ENCODE assay signal across 11 mouse cellular contexts in genomic region chr7:112426811-112427210, GRCm38 (mm10). TPM values are rescaled to one million over a fixed set of nuclear protein-coding genes. Genes with fewer than 3 reads are reported as not detected.
DNase-seq lines count a peak whose midpoint lies in the region; ATAC-seq and TF ChIP-seq lines count a peak whose summit lies in the region.
"Had no signal": no experiment of that assay in that cellular context is flagged by ENCODE, and none has a peak within 500 bp of the region (broad histone marks: within the 10 kb centered on the region; RNA-seq: fewer than 3 reads in every experiment).

No protein-coding gene starts in this region.

- no peak for TF ChIP-seq POLR2A in heart, adult 2 months (IDR thresholded peaks at IDR 0.05; ENCODE audit: insufficient read depth, low read depth, low read length)

- peak overlapping the region; percentile 86 for H3K4me2 ChIP-seq in lung, embryonic 15.5 days
- peak overlapping the region; percentile 94 for H3K4me2 ChIP-seq in hindbrain, embryonic 13.5 days
- H3K4me2 ChIP-seq in neural tube, embryonic 14.5 days (ENCODE audit: low read depth, low read length), result peak overlapping the region; percentile 89; the same call in 1 of the 2 replicates

- no peaks in the 10 kb centered on the region for H3K36me3 ChIP-seq in heart, adult 2 months (ENCODE audit: control insufficient read depth, insufficient read depth, low read length)
- H3K36me3 ChIP-seq in lung, embryonic 15.5 days, result no peaks in the 10 kb centered on the region
- no peaks in the 10 kb centered on the region for H3K36me3 ChIP-seq in hindbrain, embryonic 13.5 days
- no peaks in the 10 kb centered on the region for H3K36me3 ChIP-seq in neural tube, embryonic 14.5 days (ENCODE audit: control insufficient read depth, insufficient read depth, low read length)

- no peaks in the 10 kb centered on the region for H3K27me3 ChIP-seq in heart, adult 2 months (ENCODE audit: control insufficient read depth, insufficient read depth, low read length)
- H3K27me3 ChIP-seq in lung, embryonic 15.5 days, result no peaks in the 10 kb centered on the region
- H3K27me3 ChIP-seq in hindbrain, embryonic 13.5 days, result peaks cover 23% of the 10 kb centered on the region; the same call in 1 of the 2 replicates
- no peaks in the 10 kb centered on the region for H3K27me3 ChIP-seq in neural tube, embryonic 14.5 days (ENCODE audit: control insufficient read depth, insufficient read depth, low read length)

- H3K27ac ChIP-seq in heart, adult 2 months, result peak overlapping the region; percentile 99
- peak overlapping the region; percentile 98 for H3K27ac ChIP-seq in lung, embryonic 15.5 days
- H3K27ac ChIP-seq in hindbrain, embryonic 13.5 days, result no peak overlapping the region
- no peak overlapping the region for H3K27ac ChIP-seq in neural tube, embryonic 14.5 days (ENCODE audit: low read depth, low read length)

- H3K9ac ChIP-seq in heart, adult 2 months (ENCODE audit: low read depth, low read length), result no peak overlapping the region
- peak overlapping the region; percentile 97 for H3K9ac ChIP-seq in lung, embryonic 15.5 days
- H3K9ac ChIP-seq in hindbrain, embryonic 13.5 days, result no peak overlapping the region
- H3K9ac ChIP-seq in neural tube, embryonic 14.5 days (replicated peaks; ENCODE audit: low read depth, low read length), result no peak overlapping the region

- no peak for TF ChIP-seq EP300 in heart, adult 2 months (IDR thresholded peaks at IDR 0.05; ENCODE audit: insufficient read depth, low read depth, low read length)

- TF ChIP-seq CTCF in heart, adult 2 months (IDR thresholded peaks at IDR 0.05), result no peak

- H3K4me3 ChIP-seq in heart, adult 2 months, result no peak overlapping the region
- no peak overlapping the region; the same call in 1 of the 2 replicates for H3K4me3 ChIP-seq in lung, embryonic 15.5 days
- no peak overlapping the region for H3K4me3 ChIP-seq in hindbrain, embryonic 13.5 days
- no peak overlapping the region for H3K4me3 ChIP-seq in neural tube, embryonic 14.5 days (ENCODE audit: low read depth, low read length)

- peaks cover 2% of the 10 kb centered on the region for H3K79me2 ChIP-seq in heart, adult 2 months (replicated peaks; ENCODE audit: control insufficient read depth, insufficient read depth, low read length)

- intact Hi-C loops in heart, adult 2 months (cut with DNase I), result loop anchor here (5.0 kb wide), 1 partner anchor 40 kb away; no protein-coding TSS in a partner anchor

- no peak for ATAC-seq in lung, embryonic 15.5 days (ENCODE audit: borderline replicate concordance, extremely low read depth, low FRiP score, low TSS enrichment)
- ATAC-seq in hindbrain, embryonic 13.5 days (ENCODE audit: low FRiP score), result no peak
- no peak for ATAC-seq in neural tube, embryonic 14.5 days (ENCODE audit: low read depth)
- ATAC-seq: activated CD4-positive, CD25-positive, alpha-beta regulatory T cell, adult 4 months; CD4-positive, CD25-positive, alpha-beta regulatory T cell, adult 4 months had no signal

- no peak for DNase-seq in heart, adult 2 months
- DNase-seq in heart, adult 9 months (ENCODE audit: low spot score in 2 of 2), result no peak
- no peak for DNase-seq in lung, adult 18-20 months
- DNase-seq in adrenal gland, postnatal 25 days, result no peak
- DNase-seq in gastrocnemius, adult 18-20 months (ENCODE audit: low spot score), result no peak
- DNase-seq: cerebellum, adult 18-20 months had no signal

- 38% methylated on average over 5 of the region's 5 CpGs for WGBS in heart, adult 2 months
- WGBS in lung, embryonic 15.5 days, result 36% methylated on average over 5 of the region's 5 CpGs
- WGBS in hindbrain, embryonic 13.5 days, result 71% methylated on average over 5 of the region's 5 CpGs
- 59% methylated on average over 5 of the region's 5 CpGs for WGBS in neural tube, embryonic 14.5 days

- peaks cover 5% of the 10 kb centered on the region for H3K4me1 ChIP-seq in heart, adult 2 months (ENCODE audit: control insufficient read depth, insufficient read depth, low read length)
- peaks cover 23% of the 10 kb centered on the region for H3K4me1 ChIP-seq in lung, embryonic 15.5 days
- H3K4me1 ChIP-seq in hindbrain, embryonic 13.5 days (replicated peaks), result peaks cover 18% of the 10 kb centered on the region
- H3K4me1 ChIP-seq in neural tube, embryonic 14.5 days (ENCODE audit: control insufficient read depth, insufficient read depth, low read length), result no peaks in the 10 kb centered on the region

- no peaks in the 10 kb centered on the region for H3K9me3 ChIP-seq in lung, embryonic 15.5 days
- H3K9me3 ChIP-seq in hindbrain, embryonic 13.5 days, result no peaks in the 10 kb centered on the region
- H3K9me3 ChIP-seq in neural tube, embryonic 14.5 days (ENCODE audit: control insufficient read depth, low read length), result no peaks in the 10 kb centered on the region

RNA-seq across cellular contexts. Expression of gene Parva, which starts 0.5 kb away (rescaled TPM):
- 10 to 100 TPM; 44.3 to 45.5 TPM for total RNA-seq in heart, adult 2 months (2021)
- polyA plus RNA-seq in heart, adult 2 months (2012; rRNA removed), result 30.7 and 43.5 TPM in 2 replicates
- 109 TPM in 2 replicates for polyA plus RNA-seq in lung, embryonic 15.5 days (2015; fragmentation: Nextera tagmentation; extraction: Ambion mirVana)
- 30.8 and 31.0 TPM in 2 replicates for polyA plus RNA-seq in hindbrain, embryonic 13.5 days (2015; fragmentation: Nextera tagmentation; extraction: Ambion mirVana)
- 18.4 and 29.9 TPM in 2 replicates for polyA plus RNA-seq in neural tube, embryonic 14.5 days (2014; fragmentation: Nextera tagmentation; extraction: Ambion mirVana)
- total RNA-seq in adrenal gland, postnatal 25 days (2021), result 89.8 and 98.3 TPM in 2 replicates
- 10 to 100 TPM; 10.1 to 13.3 TPM for total RNA-seq in gastrocnemius, adult 18-20 months (2021)
- polyA plus RNA-seq: activated CD4-positive, CD25-positive, alpha-beta regulatory T cell, adult 4 months; CD4-positive, CD25-positive, alpha-beta regulatory T cell, adult 4 months had no signal

Comparison
In these comparisons a context has a peak if more than half of its experiments do, and no peak if none do; other contexts are left out.
1. H3K27ac ChIP-seq: peak in heart, adult 2 months (single experiment) and lung, embryonic 15.5 days (single experiment); none in hindbrain, embryonic 13.5 days (single experiment) and neural tube, embryonic 14.5 days (single experiment).
2. Peak in every context shown above with its lines, with median percentiles within 50 percentile points of each other: H3K4me2 ChIP-seq.